Mouse (Mus musculus) left cerebral cortex, postnatal 36 days (tissue): Measurements from ENCODE around the gene Fam186a. TPM values are rescaled to one million over a fixed set of nuclear protein-coding genes. Genes with fewer than 3 reads are reported as not detected.
A peak's percentile ranks its signal among the peaks of the same experiment; 100 is the strongest.

ENCODE experiments used
- DNase-seq, 2 experiments: peaks; one replicate each; pipeline ENCODE4 v3.0.0; 2021 to 2022; ENCODE audit warnings: low spot score in 2 of 2, mixed read lengths in 1 of 2
- intact Hi-C: fragments of 180-260 bp; cut with DNase I; formaldehyde crosslinking; loops from one replicate; pipeline ENCODE4 v1.15.1; 2025
- total RNA-seq, 2 experiments: library from RNA; stranded (reverse); gene quantifications; 2 replicates each; pipeline ENCODE4 v1.2.3; 2021

The Fam186a gene
- total RNA-seq, 2 experiments from 2014 or later: 0.05 TPM; not detected in 1

DNA sequence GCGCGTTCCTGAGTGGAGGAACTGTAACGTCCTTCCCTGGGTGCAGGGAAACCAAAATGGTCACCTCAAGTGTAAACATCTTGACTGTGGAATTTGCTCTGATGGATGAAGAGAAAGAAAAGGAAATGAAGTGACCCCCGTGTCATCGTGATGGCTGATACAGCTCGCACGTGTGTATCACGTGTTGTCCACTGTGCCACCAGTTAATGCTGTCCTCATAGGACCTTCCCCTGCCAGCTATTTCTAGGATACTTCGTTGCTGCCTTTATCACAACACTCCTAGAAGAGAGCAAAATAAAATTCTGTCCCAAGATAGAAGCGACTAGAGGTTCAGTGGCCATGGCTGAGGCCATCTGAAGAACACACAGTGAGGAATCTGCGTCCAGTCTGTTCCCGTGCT, 82.8 kb downstream of the Fam186a start:
- intact Hi-C loops: no loop called here
- no peak for DNase-seq

DNA sequence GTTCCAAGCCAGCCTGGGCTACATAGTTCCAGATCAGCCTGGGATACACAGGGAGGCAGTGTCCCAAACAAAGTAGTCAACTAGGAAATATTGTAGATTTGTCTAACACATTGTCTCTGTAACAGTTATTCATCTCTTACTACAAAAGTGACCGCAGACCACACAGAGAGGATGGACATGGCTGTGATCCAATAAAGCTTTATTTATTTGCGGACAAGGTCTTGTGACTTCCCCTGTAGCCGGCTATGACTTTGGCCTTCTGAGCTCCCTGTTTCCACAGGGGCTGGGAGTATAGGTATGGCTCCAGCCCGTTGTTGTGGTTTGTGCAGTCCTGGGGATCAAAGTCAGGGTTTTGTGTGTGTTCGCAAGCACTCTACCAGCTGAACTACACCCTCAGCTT, 88.3 kb downstream of the Fam186a start:
- intact Hi-C loops: no loop called here
- no peak for DNase-seq

DNA sequence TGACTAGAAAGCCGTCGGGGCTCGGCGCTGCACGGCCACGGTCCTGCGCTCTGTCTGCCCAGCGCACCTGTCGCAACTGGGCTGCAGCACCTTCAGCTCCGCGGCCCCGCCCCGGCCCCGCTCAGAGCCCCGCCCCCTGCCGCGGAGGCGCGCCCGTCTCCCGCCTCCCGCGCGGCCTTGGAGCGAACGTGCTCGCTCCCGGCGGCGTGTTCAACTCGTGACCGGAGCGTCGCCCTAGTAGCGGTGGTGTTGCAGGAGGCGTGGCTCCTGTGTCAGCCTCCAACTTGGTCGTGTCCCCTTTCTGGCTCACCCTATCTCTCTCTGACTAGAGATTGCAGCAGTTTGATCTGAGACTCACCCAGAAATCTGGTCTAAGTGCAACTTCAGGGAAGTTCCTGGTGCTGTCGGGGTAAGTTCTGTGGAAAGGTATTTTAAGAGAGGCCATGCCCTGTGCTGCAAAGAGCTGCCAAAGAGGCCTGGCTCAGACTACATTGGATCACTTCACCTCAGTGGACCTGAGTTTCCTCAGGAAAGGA, 91.5 kb downstream of the Fam186a start, which contains the start of gene Lima1:
TSS of gene Lima1 (minus strand) at position 123 of the 536 bp plus-strand sequence.
- intact Hi-C loops: no loop called here

DNA sequence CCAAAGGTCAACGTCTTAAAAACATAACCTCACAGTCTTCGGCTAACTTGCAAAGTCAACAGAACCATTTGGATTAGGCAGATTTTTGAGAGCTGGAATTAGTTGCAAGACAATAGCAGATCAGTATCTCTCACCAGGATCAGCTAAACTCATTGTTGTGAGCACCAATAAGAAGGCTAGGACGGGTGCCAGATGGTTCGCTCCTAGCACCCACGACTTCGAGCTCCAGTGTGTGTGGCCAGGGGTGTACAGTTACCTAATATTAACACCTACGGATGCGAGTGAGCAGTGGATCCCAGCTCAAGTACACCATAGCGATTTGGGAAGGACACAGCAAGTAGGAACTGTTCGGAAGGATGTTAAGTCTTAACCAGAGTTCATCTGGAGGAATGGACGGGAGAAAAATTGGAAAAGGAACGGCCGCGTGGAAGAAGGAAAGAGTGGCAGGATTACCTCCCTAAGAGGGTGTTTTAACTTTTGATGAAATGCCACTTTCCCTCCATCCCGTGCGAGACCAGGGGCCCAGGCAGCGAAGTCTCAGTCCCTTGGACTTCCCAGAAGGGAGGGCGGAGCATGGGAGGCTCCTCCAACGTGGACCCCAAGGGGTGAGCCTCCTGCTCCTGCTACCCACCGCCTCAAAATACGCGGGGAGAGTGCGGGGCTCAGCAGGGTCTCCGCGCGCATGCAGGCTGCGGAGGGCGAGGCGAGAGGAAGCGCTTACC, 92.1 kb downstream of the Fam186a start:
- intact Hi-C loops: no loop called here
- DNase-seq: no peak

More for the DNA sequence above, 91.5 kb downstream of the Fam186a start, which contains the start of gene Lima1:
- peak; percentile 74 to 82 for DNase-seq

DNA sequence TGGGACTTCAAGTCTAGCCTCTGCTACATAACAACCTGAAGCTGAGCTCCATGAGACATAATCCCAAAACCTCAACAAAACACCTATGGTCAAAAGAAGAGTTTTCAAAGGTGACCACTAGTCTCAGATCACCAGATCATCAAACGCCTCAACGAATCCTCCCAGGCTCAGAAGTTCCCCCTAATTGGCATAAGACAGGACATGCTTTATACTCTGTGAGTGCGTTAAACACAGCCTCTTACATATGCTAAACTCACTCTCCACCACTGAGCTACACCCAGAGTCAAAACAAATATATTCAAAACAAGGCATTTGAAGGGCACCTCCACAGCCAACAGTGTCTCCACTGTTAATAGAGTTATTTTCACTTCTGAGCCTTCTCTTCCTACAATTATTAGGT, 94.3 kb downstream of the Fam186a start:
- no peak for DNase-seq
- intact Hi-C loops: no loop called here

Other genes starting within 250 kb of the Fam186a start
- gene Gpd1, start 249.5 kb downstream of the Fam186a start, total RNA-seq: 100 to 1,000 TPM in 1 of 2 experiments, 10 to 100 TPM in 1; 89.9 to 104 TPM
- 100 to 1,000 TPM; 112 to 121 TPM for gene Cox14, start 241.4 kb downstream of the Fam186a start, total RNA-seq
- 10 to 100 TPM; 32.3 to 42.2 TPM for gene Cers5, start 194.2 kb downstream of the Fam186a start, total RNA-seq
- 10 to 100 TPM in 1 of 2 experiments, 1 to 10 TPM in 1; 8.2 to 10.7 TPM for gene Lima1, start 91.6 kb downstream of the Fam186a start, total RNA-seq
- 10 to 100 TPM; 47.1 to 47.6 TPM for gene Larp4, start 3.0 kb upstream of the Fam186a start, total RNA-seq
- 10 to 100 TPM; 64.8 to 68.3 TPM for gene Dip2b, start 71.6 kb upstream of the Fam186a start, total RNA-seq